Mouse (Mus musculus) megakaryocyte, adult 5-6 weeks (primary cell): ENCODE measurements around the gene Ppil6. TPM values are rescaled to one million over a fixed set of nuclear protein-coding genes. Genes with fewer than 3 reads are reported as not detected.

Experiments
- ATAC-seq: 2 replicates; pipeline ENCODE4 v1.8.0; 2016; ENCODE audit warnings: mild to moderate bottlenecking, inconsistent platforms; ENCODE audit not compliant: poor library complexity, severe bottlenecking
- total RNA-seq, 2 experiments: library from RNA; stranded (forward) in 1 of 2; stranded (reverse) in 1 of 2; fragments of 153-499, 151-499 nt in 1 of 2; fragments of 221-1000, 200-1000 nt in 1 of 2; gene quantifications; 2 replicates each; pipeline versions ENCODE4 v1.2.3 to v1.2.4; 2015 to 2017

Ppil6 gene
- total RNA-seq, 2 experiments from 2014 or later: 1.2 TPM; not detected in 1

DNA sequence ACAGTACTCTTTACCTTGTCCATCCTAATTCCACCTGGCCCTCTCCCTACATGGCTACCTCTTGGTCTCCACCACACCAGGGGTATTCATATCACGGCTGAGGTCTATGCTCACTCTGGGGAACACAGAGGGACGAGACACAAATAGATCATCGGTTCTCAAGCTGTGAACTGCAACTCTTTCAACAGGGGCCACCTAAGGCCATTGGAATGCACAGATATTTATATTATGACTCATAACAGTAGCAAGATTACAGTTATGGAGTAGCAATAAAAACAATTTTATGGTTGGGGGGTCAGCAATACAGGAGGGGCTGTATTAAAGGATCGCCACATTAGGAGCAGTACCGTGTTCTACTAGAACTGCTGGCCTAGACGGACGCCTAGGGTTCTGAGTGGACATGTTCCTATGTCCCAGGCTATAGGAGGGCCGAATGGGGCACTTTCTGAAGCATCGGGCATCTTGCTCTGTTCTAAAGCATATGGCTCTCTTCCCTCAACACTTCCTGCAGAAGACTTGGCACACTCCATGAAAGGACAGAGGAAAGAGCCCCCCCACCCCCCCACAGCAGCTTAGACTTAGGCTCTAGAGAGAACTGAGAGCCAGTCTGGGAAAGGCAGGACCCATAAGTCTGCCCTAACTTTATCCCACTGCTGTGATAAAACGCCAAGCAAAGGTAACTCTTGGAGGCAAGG is 71.6 kb downstream of the Ppil6 start:
- ATAC-seq: no peak

Other genes starting within 250 kb of the Ppil6 start
- gene Fig4, start 187.2 kb upstream of the Ppil6 start, total RNA-seq (2015): 25.7 and 25.9 TPM in 2 replicates
- 30.9 and 32.1 TPM in 2 replicates for gene Fig4, start 187.2 kb upstream of the Ppil6 start, total RNA-seq (2017)
- gene Ak9, start 186.5 kb upstream of the Ppil6 start, total RNA-seq (2015): not detected in 2 replicates
- gene Ak9, start 186.5 kb upstream of the Ppil6 start, total RNA-seq (2017): 0.07 TPM in 1 of 2 replicates, not detected in the other
- gene Zbtb24, start 40.1 kb upstream of the Ppil6 start, total RNA-seq (2015): 9.3 and 12.6 TPM in 2 replicates
- gene Zbtb24, start 40.1 kb upstream of the Ppil6 start, total RNA-seq (2017): 22.3 and 26.2 TPM in 2 replicates
- 48.0 and 57.5 TPM in 2 replicates for gene Mical1, start 14.1 kb upstream of the Ppil6 start, total RNA-seq (2015)
- gene Mical1, start 14.1 kb upstream of the Ppil6 start, total RNA-seq (2017): 59.9 and 60.7 TPM in 2 replicates
- 9.4 and 14.3 TPM in 2 replicates for gene Smpd2, start 70 bp upstream of the Ppil6 start, total RNA-seq (2015)
- 10.9 and 11.3 TPM in 2 replicates for gene Smpd2, start 70 bp upstream of the Ppil6 start, total RNA-seq (2017)
- 161 and 188 TPM in 2 replicates for gene Cd164, start 29.0 kb downstream of the Ppil6 start, total RNA-seq (2015)
- 115 and 135 TPM in 2 replicates for gene Cd164, start 29.0 kb downstream of the Ppil6 start, total RNA-seq (2017)
- gene Ccdc162, start 226.2 kb downstream of the Ppil6 start, total RNA-seq (2015): 0.09 TPM in 1 of 2 replicates, not detected in the other
- 0.12 and 0.37 TPM in 2 replicates for gene Ccdc162, start 226.2 kb downstream of the Ppil6 start, total RNA-seq (2017)